Mouse (Mus musculus) urinary bladder, adult 18-20 months (tissue): ENCODE measurements around the gene Ctnnbl1.

Experiments
- DNase-seq, 2 experiments: peaks; one replicate each; pipeline ENCODE4 v3.0.0; 2022; ENCODE audit warnings: low spot score in 2 of 2, mixed read lengths in 2 of 2

The Ctnnbl1 gene

DNA sequence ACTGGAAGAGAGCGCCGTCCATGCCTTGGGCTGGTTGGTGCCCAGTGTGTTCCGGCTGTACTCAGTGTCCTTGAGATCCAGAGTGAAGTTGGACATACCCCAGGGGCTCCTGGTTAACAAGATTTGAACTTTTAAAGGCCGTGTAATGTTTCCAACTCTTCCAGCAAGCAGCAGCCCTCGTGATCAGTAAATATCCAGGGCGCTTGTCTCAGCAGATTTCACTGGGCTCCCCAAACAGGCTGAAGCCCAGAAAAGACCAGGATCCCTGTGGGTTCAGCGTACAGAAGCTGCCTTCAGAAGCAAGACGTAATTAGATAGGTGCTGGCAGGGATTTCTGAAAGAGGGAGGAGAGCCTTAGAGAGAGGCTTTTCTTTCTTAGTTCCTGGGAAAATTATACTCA lies 137.9 kb downstream of the Ctnnbl1 start:
- no peak for DNase-seq

DNA sequence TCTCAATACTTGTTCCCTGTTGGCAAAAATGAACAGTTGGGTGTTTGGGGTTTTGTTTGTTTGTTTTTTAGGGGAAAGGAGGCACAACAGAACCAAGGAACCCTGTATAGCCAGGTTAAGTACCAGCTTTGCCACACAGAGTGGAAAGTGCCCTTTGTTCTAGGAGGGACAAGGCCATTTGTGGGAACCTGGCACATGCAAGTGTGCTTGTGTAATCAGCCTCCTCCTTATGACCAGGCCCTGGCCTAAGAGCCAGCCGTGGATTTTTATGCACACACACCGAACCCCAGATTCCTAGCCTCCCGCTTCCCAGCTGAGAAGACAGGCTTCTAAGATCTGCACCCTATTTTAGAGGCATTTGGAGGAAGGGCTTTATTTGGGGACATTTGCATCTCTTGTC lies 140.2 kb downstream of the Ctnnbl1 start:
- DNase-seq = no peak

GRCm38 (mm10) chr2:157877967-157878366 lies 140.8 kb downstream of the Ctnnbl1 start:
- no peak for DNase-seq

DNA sequence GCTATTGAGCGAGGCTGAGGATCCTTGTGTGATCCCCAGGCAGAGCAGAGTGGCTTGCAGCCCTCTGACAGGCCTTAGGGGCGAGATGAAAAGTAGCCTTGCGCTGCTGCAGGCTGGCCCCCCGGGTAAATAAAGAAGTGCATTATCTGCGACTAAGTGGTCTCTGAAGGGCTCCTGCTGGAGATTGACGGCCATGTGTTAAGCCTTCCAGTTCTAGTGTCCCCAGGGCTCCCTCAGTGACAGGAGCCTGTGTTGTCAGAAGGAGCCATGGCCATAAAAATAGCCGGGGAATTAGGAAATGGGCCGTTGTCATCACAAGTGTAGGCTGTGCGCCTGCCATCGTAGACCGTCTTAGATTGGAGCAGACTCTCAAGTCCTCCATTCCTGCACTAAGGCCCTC lies 144.7 kb downstream of the Ctnnbl1 start:
- DNase-seq = no peak

GRCm38 (mm10) chr2:157887275-157888025 lies 150.2 kb downstream of the Ctnnbl1 start:
- DNase-seq = no peak

GRCm38 (mm10) chr2:157891166-157891565 lies 154.0 kb downstream of the Ctnnbl1 start:
- no peak for DNase-seq

DNA sequence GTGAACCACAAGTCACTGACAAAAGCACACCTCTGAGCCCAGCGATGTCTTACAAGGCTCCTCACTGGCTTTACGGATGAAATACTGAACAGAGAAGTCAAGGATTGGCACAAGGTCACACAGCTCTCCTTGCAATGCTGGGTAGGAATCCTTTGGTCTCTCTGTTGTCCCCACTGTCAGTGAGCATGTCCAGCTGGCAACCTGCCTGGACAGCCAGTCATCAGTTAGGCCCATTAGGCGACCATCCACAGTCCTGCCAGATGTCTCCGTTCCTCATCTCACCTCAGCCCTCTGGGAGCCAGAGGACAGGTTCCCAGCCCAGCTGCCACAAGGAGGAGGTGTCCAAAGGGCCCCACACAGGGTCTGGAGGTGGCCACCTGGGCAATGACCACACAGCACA lies 159.9 kb downstream of the Ctnnbl1 start:
- no peak for DNase-seq

DNA sequence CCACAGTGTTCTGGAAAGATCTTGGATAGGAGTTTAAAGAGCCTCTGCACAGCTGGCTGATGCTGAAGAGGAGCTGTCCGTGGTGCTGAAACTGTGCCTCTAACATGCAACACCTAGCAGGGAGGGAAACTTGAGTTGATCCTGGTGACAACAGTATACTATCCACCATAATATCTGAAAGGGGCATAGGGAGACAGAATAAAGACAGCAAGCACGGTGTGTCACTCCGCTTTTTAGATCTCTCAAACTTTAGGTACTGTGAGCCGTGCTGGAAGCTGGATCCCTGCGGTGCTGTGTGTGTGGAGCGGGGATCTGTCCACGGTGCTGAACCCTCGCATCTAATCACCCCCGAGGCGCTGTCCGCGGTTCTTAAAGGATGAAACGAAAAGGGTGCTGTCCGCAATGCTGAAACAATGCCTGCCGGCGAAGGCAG lies 176.0 kb downstream of the Ctnnbl1 start:
- peak; percentile 47 to 64 for DNase-seq

GRCm38 (mm10) chr2:157913705-157914104 lies 176.5 kb downstream of the Ctnnbl1 start:
- DNase-seq = no peak

DNA sequence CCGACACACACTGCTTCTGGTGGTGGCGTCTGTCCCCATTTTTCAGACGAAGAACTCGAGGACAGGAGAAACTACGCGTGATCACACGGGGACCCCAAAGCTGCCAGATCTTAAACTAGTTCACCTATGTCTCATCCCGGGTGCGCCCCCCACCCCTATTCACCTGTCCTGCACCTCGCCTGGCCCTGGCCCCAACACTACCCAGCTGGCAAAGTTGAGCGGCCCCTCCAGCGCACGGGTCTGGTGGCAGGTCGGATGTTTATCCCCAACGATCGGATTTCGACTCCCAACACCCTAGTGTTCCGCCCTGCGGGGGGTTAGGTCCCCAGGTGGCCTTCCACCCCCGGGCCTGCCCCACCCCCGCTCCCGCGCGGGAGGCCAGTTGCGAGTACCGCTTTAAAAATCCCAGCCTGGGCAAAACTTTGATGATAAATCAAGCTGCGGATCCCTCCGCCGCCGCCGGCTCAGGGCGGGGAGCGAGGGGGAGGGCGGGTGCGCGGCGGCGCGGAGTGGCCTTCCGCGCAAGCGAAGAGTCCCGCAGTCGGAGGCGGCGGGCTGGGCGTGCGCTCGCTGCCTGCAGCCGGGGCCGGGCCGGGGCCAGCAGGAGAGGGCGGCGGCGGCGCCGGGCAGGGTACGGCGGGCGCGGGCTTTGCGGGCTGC lies 177.0 kb downstream of the Ctnnbl1 start, which contains the start of gene Vstm2l:
Gene Vstm2l, plus strand, starts transcription at position 549 of the 660 bp plus-strand sequence.
- DNase-seq = no peak

DNA sequence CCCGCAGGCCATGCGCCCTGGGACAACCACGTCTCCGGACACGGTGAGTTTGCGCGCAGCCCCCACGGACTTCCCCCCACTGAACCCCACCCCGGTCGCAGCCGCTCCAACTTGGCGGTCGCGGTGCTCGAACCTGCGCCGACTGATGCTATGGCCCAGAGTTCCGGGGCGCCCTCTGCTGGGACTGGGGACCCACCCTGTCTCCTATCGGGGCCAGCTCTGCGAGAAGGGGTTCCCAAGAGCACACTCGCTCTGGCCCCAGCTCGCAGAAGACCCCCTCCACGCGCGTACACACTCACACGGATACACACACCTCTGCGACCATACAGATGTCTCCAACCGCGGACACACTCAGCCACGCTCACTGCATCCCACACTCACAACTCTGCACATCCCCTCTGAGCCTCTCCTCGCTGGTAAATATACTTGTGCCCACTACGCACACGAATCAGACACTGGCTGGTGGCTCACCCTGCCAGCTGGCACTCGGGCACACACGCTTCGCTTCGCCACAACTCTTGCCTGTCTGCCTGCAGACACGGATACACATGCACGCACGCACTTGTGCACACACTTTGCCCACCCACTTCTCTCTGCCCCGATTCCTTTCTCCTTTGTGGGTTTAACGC lies 177.8 kb downstream of the Ctnnbl1 start:
- no peak for DNase-seq

DNA sequence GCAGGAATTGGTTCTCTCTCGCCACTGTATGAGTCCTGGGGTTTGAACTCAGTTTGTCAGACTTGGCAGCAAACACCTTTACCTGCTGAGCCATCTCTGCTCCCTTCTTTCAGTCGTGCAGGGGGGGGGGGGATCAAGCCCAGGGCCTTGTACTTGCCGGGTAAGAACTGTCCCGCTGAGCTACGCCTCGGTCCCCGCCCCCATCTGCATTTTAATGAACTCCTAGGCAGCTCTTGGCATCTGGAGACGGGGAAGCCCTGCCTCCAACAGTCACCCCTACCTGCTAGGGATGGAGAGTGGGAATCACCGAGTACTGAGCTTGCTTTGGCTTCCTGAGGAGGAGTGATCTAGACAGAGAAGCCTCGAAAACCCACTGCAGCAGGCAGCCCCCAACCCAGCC lies 181.3 kb downstream of the Ctnnbl1 start:
- DNase-seq = no peak

DNA sequence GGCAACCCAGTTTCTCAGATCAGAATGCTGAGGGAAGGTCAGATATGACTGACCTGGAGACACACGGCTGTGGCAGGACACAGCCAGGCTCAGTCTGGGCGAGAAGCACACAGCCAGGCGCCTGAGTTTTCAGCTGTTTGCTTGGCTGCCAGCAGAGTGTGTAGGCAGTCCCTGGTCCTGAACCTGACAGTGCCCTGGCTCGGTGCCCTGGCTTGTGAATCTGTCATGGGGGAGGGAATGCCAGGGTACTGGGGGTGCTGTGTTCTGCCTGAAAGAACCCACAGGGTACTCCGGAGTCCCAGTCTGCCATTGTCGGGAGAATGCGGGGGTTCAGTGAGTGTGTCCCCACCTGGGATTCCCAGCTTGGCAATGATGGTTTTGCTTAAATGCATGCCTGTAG lies 184.3 kb downstream of the Ctnnbl1 start:
- DNase-seq = no peak

DNA sequence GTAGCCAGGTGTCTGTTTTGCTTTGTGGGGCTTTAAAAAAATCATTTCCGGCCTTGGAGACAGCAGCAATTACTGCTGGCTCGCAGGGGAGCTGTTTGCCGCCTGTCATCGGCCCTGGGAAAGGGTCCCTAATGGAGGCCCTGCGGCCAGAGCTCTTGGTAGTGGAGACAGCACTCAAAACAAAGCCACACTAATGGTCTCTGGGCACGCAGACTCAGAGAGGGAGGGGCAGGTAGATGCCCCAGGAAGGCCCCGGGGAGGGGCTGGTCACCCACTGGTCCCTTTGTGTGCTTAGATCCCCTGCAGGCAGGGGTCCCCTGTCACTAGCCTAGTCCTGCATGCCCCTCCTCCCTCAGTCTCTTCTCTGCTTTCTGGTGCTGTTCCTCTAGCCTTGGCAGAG lies 186.2 kb downstream of the Ctnnbl1 start:
- DNase-seq = no peak

DNA sequence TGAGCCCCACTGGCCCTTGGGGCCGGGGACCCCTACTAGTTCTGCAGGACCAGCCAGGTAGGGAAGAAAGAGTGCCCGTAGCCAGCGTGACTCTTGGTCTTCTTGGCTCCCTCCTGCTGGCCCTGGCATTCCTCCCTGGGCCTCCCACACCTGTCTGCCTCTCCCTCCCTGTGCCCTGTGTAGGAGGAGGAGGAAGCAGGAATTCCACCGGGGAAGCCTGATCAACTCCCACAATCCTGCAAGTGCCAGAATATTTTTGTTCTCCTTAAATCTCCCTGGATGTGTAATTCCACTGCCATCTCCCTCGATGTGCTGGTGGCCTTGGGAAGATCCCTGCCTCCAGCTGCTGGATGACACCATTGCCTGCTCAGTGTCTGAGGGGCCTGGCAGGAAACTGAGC lies 187.3 kb downstream of the Ctnnbl1 start:
- no peak for DNase-seq

- no peak for DNase-seq
Observed at GRCm38 (mm10) chr2:157926502-157926901, 189.3 kb downstream of the Ctnnbl1 start.

GRCm38 (mm10) chr2:157926927-157927326 lies 189.7 kb downstream of the Ctnnbl1 start:
- DNase-seq = no peak

DNA sequence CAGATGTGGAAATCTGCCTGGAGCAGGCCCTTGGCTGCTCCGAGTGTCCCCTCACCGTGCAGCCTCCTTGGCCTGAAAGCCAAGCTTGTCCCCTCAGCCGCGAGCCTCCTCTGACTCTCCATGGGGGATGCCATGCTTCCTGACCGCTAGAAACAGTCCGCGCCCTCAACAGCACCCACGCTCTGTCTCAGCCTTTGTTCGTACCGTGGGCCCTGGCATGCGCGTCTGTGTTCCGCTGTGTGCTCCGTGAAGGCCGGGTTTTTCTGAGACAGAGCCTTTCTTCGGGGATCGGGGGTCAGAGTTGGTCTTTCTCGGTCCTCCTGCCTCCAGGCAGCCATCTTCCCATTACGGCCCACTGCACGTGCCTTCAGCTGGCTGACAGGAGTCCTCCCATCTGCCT lies 190.2 kb downstream of the Ctnnbl1 start:
- DNase-seq = no peak

GRCm38 (mm10) chr2:157927815-157928214 lies 190.6 kb downstream of the Ctnnbl1 start:
- no peak for DNase-seq

GRCm38 (mm10) chr2:157932655-157933054 lies 195.5 kb downstream of the Ctnnbl1 start:
- no peak for DNase-seq

DNA sequence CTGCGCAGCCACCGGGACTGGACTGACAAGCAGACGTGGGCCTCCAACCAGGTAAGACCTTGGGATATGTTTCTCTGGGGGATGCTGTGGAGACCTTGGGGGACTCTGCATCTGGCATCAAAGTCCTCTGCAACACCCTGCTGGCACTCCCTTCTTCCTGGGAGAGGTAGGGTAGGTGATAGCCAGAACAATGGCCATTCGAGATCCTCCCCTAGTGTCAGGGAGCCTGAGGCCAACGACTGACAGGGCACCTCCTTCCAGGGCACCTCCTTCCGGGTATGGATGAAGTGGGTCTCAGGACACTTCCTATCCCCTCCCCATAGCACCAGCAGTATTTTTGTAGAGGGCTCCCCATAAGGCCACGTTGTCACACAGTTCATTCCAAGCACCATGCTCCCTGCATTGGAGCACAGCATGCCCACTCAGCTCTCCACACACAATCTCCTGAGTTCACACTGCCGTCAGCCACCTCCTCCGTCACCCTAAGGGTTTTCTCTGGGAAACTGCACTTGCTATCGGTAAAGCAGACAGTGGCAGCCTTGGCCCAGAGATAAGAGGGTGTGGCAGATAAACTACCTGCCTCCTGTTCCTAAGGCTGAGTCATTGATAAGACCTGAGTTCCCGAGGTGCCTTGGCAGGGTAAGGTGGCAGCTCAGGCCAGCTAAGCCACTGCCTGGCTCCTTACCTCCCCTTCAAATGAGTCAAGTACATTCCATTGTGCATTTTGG lies 198.4 kb downstream of the Ctnnbl1 start:
- no peak for DNase-seq

DNA sequence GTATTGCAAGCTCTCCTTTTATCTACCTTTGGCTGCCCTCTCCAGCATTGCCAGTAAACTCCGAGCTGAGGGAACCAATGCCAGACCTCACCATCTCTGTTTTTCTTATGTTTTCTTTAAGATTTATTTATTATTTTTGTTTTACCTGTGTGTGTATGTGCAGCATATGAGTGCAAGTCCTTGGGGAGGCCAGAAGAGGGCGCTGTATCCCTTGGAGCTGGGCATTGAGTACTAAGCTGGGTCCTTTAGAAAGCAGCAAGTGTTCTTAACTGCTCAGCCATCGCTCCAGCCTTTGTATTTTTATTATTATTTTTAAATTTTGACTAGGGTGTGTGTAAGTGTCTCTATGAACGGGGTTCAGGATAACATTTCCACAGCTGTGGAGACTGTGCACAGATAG lies 199.5 kb downstream of the Ctnnbl1 start:
- DNase-seq = no peak
